Mouse (Mus musculus) midbrain, embryonic 13.5 days (tissue): Measurements from ENCODE around the gene 1700022I11Rik. TPM values are rescaled to one million over a fixed set of nuclear protein-coding genes. Genes with fewer than 3 reads are reported as not detected.
"Not testable (repeated sequence)": the region's sequence is repeated elsewhere in the genome, so short reads cannot be mapped to it uniquely, and the experiment has no call there.

Source experiments
- ATAC-seq: fragments of 200-750 bp; cut with Nextera tagmentation; 2 replicates; pipeline ENCODE4 v1.8.0; 2017; ENCODE audit warnings: mild to moderate bottlenecking, moderate TSS enrichment, moderate library complexity
- H3K27ac ChIP-seq: fragments of 300-500 bp; sonication (generic); 2 replicates; pipeline ENCODE4 v1.5.1; 2015; ENCODE audit warnings: inconsistent platforms, mild to moderate bottlenecking, moderate library complexity
- H3K27me3 ChIP-seq: fragments of 300-500 bp; sonication (generic); 2 replicates; pipeline ENCODE4 v1.6.1; 2015; ENCODE audit warnings: mild to moderate bottlenecking, inconsistent platforms
- H3K36me3 ChIP-seq: fragments of 300-500 bp; sonication (generic); 2 replicates; pipeline ENCODE4 v1.6.1; 2015; ENCODE audit warnings: mild to moderate bottlenecking, inconsistent platforms
- H3K4me1 ChIP-seq: fragments of 300-500 bp; sonication (generic); replicated peaks from 2 replicates; pipeline ENCODE4 v1.6.1; 2015; ENCODE audit warnings: inconsistent platforms
- H3K4me2 ChIP-seq: fragments of 300-500 bp; sonication (generic); replicated peaks from 2 replicates; pipeline ENCODE4 v1.6.1; 2015; ENCODE audit warnings: moderate library complexity, mild to moderate bottlenecking, inconsistent platforms
- H3K4me3 ChIP-seq: fragments of 300-500 bp; sonication (generic); replicated peaks from 2 replicates; pipeline ENCODE4 v1.5.1; 2015; ENCODE audit warnings: mild to moderate bottlenecking, inconsistent platforms
- H3K9ac ChIP-seq: fragments of 300-500 bp; sonication (generic); replicated peaks from 2 replicates; pipeline ENCODE4 v1.6.1; 2015; ENCODE audit warnings: mild to moderate bottlenecking, inconsistent platforms
- H3K9me3 ChIP-seq: fragments of 300-500 bp; sonication (generic); 2 replicates; pipeline ENCODE4 v1.6.1; 2016; ENCODE audit warnings: mild to moderate bottlenecking, inconsistent platforms
- WGBS: fragments of 180-500 bp; shearing (Covaris S2); methylation state at CpG from one replicate; pipeline ENCODE4 v1.1.7; 2015; 5-methylcytosine and 5-hydroxymethylcytosine counted together
- polyA plus RNA-seq: library from polyadenylated mRNA; unstranded; fragments of >200 nt; fragmentation: Nextera tagmentation; extraction: Ambion mirVana; gene quantifications from 2 replicates; pipeline ENCODE4 v1.2.1, GENCODE M21; 2015

Gene 1700022I11Rik
- polyA plus RNA-seq, 1 experiment from 2014 or later: 0.50 TPM

DNA sequence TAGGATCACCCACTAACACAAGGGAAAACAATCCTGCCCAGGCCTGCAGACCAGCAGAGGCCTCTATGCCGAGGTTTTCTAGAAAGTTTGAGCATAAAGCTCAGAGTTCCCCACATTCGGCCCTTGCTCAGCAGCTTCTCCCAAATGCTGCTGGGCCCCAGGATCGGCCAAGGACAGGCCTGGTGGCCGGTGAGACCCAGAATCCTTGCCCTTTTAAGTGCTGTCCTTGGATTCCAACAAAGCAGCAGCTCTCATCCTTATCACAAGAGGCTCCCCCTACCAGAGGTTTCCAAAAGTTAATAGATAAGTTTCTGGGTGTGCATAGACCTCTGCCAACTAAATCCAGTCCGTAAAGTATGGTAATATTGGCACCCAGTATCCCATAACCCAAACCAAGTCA lies 4.5 kb downstream of the 1700022I11Rik start:
- H3K9me3 ChIP-seq: no peaks in the 10 kb centered on the region
- H3K36me3 ChIP-seq: peaks cover 26% of the 10 kb centered on the region
- no peaks in the 10 kb centered on the region for H3K4me1 ChIP-seq
- ATAC-seq: no peak
- 84% methylated on average over 5 of the region's 5 CpGs for WGBS
- no peak overlapping the region for H3K27ac ChIP-seq
- no peak overlapping the region for H3K9ac ChIP-seq
- H3K27me3 ChIP-seq: no peaks in the 10 kb centered on the region
- no peak overlapping the region for H3K4me3 ChIP-seq
- H3K4me2 ChIP-seq: no peak overlapping the region

DNA sequence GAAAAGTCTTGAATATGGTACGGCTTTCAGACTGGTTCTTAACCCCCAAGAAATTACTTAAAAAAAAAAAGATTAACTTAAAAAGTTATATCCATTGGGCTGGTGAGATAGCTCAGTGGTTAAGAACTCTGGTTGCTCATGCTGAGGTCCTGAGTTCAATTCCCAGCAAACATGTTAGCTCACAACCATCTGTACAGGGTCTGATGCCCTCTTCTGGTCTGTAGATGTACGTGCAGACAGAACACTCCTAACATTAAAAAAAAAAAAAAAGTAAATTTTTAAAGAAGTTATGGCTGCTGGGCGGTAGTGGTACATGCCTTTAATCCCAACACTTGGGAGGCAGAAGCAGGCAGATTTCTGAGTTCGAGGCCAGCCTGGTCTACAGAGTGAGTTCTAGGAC lies 8.7 kb downstream of the 1700022I11Rik start:
- H3K9me3 ChIP-seq: no peaks in the 10 kb centered on the region
- no peak overlapping the region for H3K27ac ChIP-seq
- no peak overlapping the region for H3K4me2 ChIP-seq
- H3K9ac ChIP-seq: no peak overlapping the region
- H3K4me3 ChIP-seq: no peak overlapping the region
- 92% methylated on average over 4 of the region's 4 CpGs for WGBS
- no peak for ATAC-seq
- no peaks in the 10 kb centered on the region for H3K4me1 ChIP-seq
- H3K27me3 ChIP-seq: no peaks in the 10 kb centered on the region
- H3K36me3 ChIP-seq: peaks cover 60% of the 10 kb centered on the region

DNA sequence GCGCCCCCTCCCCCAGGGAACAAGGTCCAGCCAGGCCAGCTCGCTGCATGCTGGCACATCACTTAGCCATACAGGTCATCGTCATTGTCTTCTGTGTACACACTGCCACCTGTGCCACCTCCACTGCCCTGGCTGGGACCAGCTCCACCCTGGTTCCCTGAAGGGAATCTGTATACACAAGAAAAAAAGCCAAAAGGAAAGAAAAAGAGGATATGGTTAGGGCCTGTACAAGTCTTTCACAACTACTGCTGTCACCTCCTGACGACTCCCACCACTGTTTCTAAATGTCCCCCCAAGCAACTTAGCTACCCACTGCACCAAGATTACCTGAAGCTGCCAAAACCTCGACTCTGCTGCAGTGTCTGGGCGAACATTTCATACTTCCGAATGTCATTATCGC lies 11.1 kb downstream of the 1700022I11Rik start:
- H3K9ac ChIP-seq, H3K9me3 ChIP-seq, H3K4me3 ChIP-seq, H3K27me3 ChIP-seq, H3K27ac ChIP-seq, H3K4me1 ChIP-seq, ATAC-seq, H3K4me2 ChIP-seq: not testable (repeated sequence)
- peaks cover 76% of the 10 kb centered on the region for H3K36me3 ChIP-seq
- WGBS: 92% methylated on average over 8 of the region's 8 CpGs

DNA sequence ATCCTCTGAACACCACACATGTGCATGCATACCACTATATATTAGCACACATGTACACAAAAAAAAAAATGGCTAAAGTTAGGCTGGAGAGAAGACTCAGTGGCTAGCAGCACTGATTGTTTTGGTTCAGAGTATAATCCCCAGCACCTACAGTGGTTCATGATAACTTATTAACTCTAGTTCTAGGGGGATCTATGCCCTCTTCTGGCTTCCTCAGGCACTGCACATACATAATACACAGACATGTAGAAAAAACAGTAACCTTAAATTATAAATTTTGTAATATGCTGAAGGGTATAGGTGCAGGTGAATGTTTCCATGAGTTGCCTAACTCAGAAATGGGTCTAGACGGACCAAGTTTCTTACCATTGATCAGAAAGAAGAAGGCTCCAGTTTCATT lies 18.9 kb downstream of the 1700022I11Rik start:
- Histone ChIP-seq H3K4me1 (no peaks in the 10 kb centered on the region), H3K27me3 (no peaks in the 10 kb centered on the region), H3K27ac (no peak overlapping the region), H3K36me3 (peaks cover 98% of the 10 kb centered on the region), H3K9ac (no peak overlapping the region), H3K4me2 (no peak overlapping the region), H3K9me3 (no peaks in the 10 kb centered on the region), H3K4me3 (no peak overlapping the region)
- 91% methylated on average over 1 of the region's 1 CpGs for WGBS
- ATAC-seq: no peak

DNA sequence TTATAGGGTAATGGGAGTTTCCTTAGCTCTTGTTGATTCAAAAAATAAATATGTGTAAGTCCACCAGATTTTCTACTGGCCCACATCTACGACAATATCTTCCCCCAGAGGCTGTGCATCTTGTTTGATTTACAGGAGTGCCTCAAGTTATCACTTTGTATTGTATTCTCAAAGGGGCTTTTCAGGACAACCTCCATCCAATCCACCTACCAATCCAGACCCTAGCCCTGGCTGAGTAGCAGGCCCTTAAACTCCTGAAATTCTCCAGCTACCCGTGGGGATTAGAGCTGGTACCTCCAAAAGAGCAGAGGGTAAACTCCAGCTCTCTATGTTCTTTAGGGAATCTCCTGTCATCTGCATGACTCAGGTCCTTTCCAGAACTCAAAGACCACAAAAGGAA lies 28.6 kb downstream of the 1700022I11Rik start:
- ATAC-seq: no peak
- 62% methylated on average over 2 of the region's 2 CpGs for WGBS
- H3K4me1 ChIP-seq: peaks cover 28% of the 10 kb centered on the region
- no peak overlapping the region for H3K27ac ChIP-seq
- H3K27me3 ChIP-seq: no peaks in the 10 kb centered on the region
- H3K9me3 ChIP-seq: no peaks in the 10 kb centered on the region
- H3K9ac ChIP-seq: peak overlapping the region; percentile 98
- peak overlapping the region; percentile 91 for H3K4me2 ChIP-seq
- peaks cover 26% of the 10 kb centered on the region for H3K36me3 ChIP-seq
- peak overlapping the region; percentile 92 for H3K4me3 ChIP-seq

DNA sequence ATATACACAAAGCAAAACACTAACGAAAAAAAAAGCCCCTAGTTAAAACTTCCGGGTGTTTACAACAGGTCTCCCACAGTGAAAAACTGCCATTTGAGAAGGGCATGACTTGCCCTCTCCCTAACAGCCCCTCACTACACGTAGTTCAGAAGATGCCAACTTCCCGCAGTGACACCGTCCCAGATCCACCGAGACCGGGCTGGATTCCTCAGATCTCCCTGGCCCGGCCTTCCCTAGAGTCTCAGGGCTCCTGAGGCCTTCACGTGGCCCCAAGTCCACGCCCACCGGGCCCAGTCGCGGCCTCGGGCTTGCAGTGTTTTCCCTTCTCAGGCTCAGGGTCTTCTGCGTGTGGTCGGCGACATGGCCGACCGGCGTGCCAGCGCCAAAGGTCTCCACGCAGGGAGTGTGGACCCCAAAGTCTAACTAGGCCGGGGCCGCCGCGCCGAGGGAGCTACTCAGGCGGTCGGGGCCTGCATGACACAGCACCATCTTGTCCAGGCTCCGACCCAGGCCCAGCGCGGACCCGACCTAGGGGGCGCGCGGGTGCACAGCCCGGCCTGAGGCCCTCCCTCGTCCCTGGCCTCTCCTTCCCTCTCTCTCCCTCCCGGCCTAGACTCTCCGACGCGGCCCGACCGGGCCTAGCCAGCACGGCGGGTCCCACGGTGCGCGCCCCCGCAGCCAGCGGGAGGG lies 30.2 kb downstream of the 1700022I11Rik start:
- Histone ChIP-seq H3K27me3 (no peaks in the 10 kb centered on the region), H3K4me1 (peaks cover 28% of the 10 kb centered on the region), H3K9me3 (no peaks in the 10 kb centered on the region), H3K4me2 (peak overlapping the region; percentile 91), H3K4me3 (peak overlapping the region; percentile 92), H3K36me3 (peaks cover 11% of the 10 kb centered on the region), H3K27ac (peak overlapping the region; percentile 99), H3K9ac (peak overlapping the region; percentile 98)
- ATAC-seq: peak; percentile 87
- WGBS: under 1% methylated on average over 51 of the region's 51 CpGs

DNA sequence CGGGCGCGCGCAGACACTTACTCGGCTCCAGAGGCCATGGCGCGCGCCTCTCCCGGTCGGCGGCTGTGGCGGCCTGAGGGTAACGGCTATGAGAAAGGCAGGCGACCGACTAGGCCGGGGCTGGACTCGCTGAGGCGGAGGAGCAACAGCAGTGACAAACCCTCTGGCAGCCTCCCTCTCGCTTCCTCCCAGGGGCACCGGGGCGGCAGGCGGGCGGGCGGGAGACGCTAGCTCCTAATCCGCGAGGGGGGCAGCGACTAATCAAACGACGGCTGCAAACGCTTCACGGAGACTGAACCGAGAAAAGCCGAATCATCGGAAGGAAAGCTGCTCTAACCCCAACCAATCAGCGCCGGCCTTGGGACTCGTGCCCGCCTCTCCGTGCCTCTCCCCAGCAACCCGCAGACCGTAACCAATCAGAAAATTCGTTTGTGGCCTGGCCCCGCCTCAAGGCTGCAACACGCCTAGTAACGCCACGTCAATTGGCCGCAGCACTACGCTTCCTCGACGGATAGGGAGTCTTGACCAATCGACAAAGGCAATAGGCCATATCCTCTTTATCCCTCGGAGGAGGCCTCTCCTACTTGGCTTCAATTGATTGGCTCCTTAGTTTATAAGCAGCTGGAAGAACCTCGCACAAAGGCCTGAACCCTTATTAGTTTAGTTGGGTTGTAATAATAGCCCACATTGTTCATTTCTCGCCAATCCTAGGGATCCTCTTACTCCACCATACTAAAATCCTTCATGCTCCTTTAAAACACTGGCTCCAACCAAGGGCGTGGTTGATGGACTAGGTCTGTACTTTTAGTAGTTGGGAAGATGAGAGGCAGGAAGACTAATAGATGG lies 31.0 kb downstream of the 1700022I11Rik start, which contains the start of gene Vcp:
TSS of gene Vcp (minus strand) at position 367 of the 846 bp plus-strand sequence.
- H3K4me2 ChIP-seq: peak within 1 kb of the TSS; percentile 91
- under 1% methylated on average over 50 of the region's 56 CpGs for WGBS
- peak within 1 kb of the TSS; percentile 98 for H3K9ac ChIP-seq
- not testable (repeated sequence) for H3K9me3 ChIP-seq, H3K27me3 ChIP-seq
- H3K4me3 ChIP-seq: peak within 1 kb of the TSS; percentile 92
- peak; percentile 97 for ATAC-seq
- H3K4me1 ChIP-seq: peaks cover 28% of the 10 kb centered on the region
- H3K27ac ChIP-seq: peak within 1 kb of the TSS; percentile 99
- peaks cover 11% of the 10 kb centered on the region for H3K36me3 ChIP-seq

DNA sequence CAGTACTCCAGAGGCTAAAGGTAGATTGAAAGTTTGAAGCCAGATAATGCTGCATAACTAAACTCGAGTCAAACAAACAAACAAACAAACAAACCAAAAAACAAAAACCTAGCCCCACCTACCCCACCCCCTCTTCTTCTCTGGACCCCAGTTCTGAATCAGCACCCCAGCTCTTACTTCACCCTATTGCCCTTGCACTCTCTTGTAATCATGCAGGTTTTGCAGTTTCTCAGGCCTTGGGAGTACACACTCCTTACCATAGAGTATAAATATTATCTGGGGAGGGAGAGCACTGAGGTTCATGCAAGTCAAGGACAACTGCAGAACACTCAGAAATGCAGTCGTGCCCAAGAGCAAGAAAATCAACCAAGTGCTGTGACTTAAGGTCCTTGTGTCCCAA lies 31.9 kb downstream of the 1700022I11Rik start:
- WGBS: 95% methylated on average over 2 of the region's 2 CpGs
- 0 out of 2 replicates have a peak, but pooled peaks cover 7% of the 10 kb centered on the region for H3K36me3 ChIP-seq
- H3K27ac ChIP-seq: peak overlapping the region; percentile 89
- peaks cover 28% of the 10 kb centered on the region for H3K4me1 ChIP-seq
- ATAC-seq: no peak
- H3K4me3 ChIP-seq: no peak overlapping the region
- H3K9ac ChIP-seq: no peak overlapping the region
- H3K27me3 ChIP-seq: no peaks in the 10 kb centered on the region
- H3K9me3 ChIP-seq: no peaks in the 10 kb centered on the region
- no peak overlapping the region for H3K4me2 ChIP-seq

DNA sequence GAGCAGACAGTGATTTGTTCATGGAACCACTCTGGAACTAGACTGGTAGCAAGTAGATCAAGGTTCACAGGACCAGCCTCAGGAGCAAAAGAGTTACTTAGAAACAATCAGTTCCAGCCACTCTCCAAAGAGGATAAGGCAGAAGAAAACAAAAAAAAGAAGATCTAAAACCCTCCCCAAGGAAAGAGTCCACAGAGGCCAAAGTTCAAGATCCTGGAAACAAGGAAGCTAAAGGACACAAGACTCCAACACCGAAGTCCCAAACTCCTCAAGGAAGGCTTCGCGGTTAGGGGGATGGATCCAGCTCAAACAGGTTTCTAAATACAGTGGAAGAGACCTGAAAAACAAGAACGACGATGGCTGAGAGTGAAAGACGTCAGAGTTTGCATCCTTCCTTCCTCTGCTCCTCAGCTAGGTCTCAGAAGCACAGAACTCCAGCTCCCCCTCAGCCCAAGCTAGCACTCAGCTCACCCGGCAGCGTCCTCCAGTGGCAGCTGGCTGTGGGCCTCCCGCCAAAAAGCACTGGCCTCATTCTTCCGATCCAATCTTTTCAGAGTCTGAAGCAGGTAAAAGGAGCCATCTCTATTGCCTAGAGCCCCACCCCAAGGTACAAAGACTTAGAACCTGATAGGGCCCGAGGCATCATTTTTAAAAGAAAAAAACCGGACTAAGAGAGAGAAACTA lies 33.5 kb downstream of the 1700022I11Rik start:
- H3K4me3 ChIP-seq: no peak overlapping the region
- H3K4me2 ChIP-seq: no peak overlapping the region
- 0 out of 2 replicates have a peak, but pooled peaks cover 7% of the 10 kb centered on the region for H3K36me3 ChIP-seq
- 84% methylated on average over 12 of the region's 12 CpGs for WGBS
- H3K4me1 ChIP-seq: peaks cover 17% of the 10 kb centered on the region
- H3K9ac ChIP-seq: no peak overlapping the region
- H3K27ac ChIP-seq: no peak overlapping the region
- no peaks in the 10 kb centered on the region for H3K27me3 ChIP-seq
- no peaks in the 10 kb centered on the region for H3K9me3 ChIP-seq
- no peak for ATAC-seq

DNA sequence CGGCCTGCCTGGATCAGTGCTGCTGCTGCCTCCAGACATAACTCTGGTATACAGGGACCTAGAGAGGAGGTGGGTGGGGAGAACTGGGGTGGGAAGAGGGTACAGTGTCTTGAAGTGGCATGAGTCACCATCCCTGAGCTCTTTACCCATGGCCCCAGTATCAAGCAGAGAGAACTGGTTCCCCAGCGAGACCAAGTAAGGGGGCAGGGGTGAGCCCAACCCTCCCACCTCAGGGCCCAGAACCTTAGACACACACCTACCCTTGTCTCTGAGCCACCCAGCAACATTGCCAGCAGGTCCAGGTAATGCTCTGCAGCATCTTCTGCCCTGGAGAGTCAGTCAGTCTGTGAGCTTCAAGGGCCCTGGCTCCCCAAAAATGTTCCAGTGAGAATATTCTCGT lies 35.5 kb downstream of the 1700022I11Rik start:
- ATAC-seq: no peak
- 93% methylated on average over 3 of the region's 3 CpGs for whole genome bisulfite sequencing
- no peak overlapping the region for H3K4me3 ChIP-seq
- 0 out of 2 replicates have a peak, but pooled peaks cover 7% of the 10 kb centered on the region for H3K36me3 ChIP-seq
- no peaks in the 10 kb centered on the region for H3K27me3 ChIP-seq
- H3K9me3 ChIP-seq: no peaks in the 10 kb centered on the region
- no peak overlapping the region; the same call in 1 of the 2 replicates for H3K9ac ChIP-seq
- no peak overlapping the region for H3K4me2 ChIP-seq
- peaks cover 15% of the 10 kb centered on the region for H3K4me1 ChIP-seq
- no peak overlapping the region for H3K27ac ChIP-seq

DNA sequence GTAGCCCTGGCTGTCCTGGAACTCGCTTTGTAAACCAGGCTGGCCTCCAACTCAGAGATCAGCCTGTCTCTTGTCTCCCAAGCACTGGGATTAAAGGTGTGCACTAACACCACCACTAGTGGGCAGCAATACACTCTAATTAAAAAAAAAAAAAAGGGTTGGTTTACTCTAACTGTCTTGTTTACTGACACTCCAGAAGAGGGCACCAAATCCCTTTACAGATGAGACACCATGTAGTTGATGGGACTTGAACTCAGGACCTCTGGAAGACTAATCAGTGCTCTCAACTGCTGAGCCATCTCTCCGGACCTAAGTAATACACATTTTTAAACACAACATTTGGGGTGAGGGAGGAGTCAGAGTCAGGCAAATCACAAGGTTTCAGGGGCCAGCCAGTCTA lies 36.4 kb downstream of the 1700022I11Rik start:
- Histone ChIP-seq H3K4me1 (peaks cover 15% of the 10 kb centered on the region), H3K36me3 (0 out of 2 replicates have a peak, but pooled peaks cover 7% of the 10 kb centered on the region), H3K4me2 (no peak overlapping the region), H3K27ac (no peak overlapping the region), H3K27me3 (no peaks in the 10 kb centered on the region), H3K9me3 (no peaks in the 10 kb centered on the region), H3K4me3 (no peak overlapping the region), H3K9ac (no peak overlapping the region)
- no peak for ATAC-seq
- 59% methylated on average over 2 of the region's 2 CpGs for WGBS
